In the genomic region with DNA sequence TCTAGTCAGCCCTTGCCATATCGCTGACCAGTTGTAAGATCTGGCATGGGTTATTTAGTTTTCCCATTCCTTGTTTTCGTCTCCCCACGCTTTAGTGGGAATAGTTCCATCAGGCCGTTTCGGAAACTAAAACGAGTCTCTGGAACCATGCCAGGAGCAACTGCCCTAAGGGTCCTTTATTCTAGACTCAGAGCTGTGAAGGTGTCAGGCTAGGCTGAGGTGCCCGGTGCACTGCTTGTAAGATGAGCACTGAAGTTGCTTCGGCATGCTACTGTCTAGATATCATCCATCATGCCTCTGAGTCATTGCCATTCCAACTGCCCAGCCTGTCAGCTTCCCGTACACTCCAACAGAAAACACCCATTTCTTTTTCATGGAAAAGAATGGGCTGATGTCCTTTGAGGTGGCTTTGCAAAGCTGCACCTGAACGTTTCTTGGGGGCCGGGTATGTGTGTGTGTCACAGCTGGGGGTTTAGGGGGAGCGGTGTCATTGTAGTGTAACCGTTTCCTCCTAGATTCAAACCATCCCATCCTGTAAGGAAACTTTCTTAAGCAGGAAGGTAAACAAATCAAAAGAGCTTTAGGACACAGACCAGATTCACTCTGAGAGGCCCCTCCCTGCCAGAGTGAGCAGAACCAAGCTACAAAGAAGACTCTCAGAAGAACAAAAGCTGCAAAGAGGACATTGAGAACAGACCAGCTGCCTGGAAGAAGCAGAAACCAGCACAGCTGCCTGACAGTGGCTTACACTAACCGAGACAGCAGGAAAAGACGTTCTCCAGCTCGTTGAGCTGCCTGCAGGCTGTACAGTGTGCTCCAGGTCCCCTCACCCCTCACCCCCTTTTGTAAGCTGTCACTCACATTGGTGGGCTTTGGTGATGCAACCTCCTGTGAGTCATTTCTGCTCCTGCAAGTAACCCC, we compare ENCODE assay signal across 9 mouse cellular contexts.
DNase-seq lines count a peak whose midpoint lies in the region; ATAC-seq and TF ChIP-seq lines count a peak whose summit lies in the region.
"Had no signal": no experiment of that assay in that cellular context is flagged by ENCODE, and none has a peak within 500 bp of the region (broad histone marks: within the 10 kb centered on the region; RNA-seq: fewer than 3 reads in every experiment).

No protein-coding gene starts in this region.

- peak; percentile 57 for ATAC-seq in heart, embryonic 11.5 days (replicated peaks; ENCODE audit: insufficient number of reproducible peaks, low FRiP score, low TSS enrichment)
- no peak for ATAC-seq in embryonic facial prominence, embryonic 13.5 days (ENCODE audit: insufficient number of reproducible peaks, insufficient read depth, low FRiP score, low TSS enrichment, low read depth)

- H3K9me3 ChIP-seq in heart, embryonic 11.5 days (replicated peaks; ENCODE audit: control insufficient read depth, low read length) = peaks cover 6% of the 10 kb centered on the region
- peaks cover 5% of the 10 kb centered on the region; the same call in 1 of the 2 replicates for H3K9me3 ChIP-seq in embryonic facial prominence, embryonic 13.5 days

- 0 out of 2 replicates have a peak, but pooled peaks cover 4% of the 10 kb centered on the region for H3K36me3 ChIP-seq in heart, embryonic 11.5 days (ENCODE audit: control insufficient read depth, insufficient read depth, low read length)
- no peaks in the 10 kb centered on the region for H3K36me3 ChIP-seq in heart, adult 2 months (ENCODE audit: control insufficient read depth, insufficient read depth, low read length)
- H3K36me3 ChIP-seq in embryonic facial prominence, embryonic 13.5 days = no peaks in the 10 kb centered on the region
- H3K36me3 ChIP-seq: neural tube, embryonic 12.5 days had no signal

- H3K4me1 ChIP-seq in heart, embryonic 11.5 days (ENCODE audit: control insufficient read depth, insufficient read depth, low read length) = 0 out of 2 replicates have a peak, but pooled peaks cover 3% of the 10 kb centered on the region
- H3K4me1 ChIP-seq in heart, adult 2 months (ENCODE audit: control insufficient read depth, insufficient read depth, low read length) = peaks cover 3% of the 10 kb centered on the region
- H3K4me1 ChIP-seq in embryonic facial prominence, embryonic 13.5 days = peaks cover 14% of the 10 kb centered on the region
- peaks cover 3% of the 10 kb centered on the region for H3K4me1 ChIP-seq in lung, adult 2 months (ENCODE audit: control insufficient read depth, insufficient read depth, low read length)
- H3K4me1 ChIP-seq: neural tube, embryonic 12.5 days had no signal

- TF ChIP-seq EP300 in heart, adult 2 months (IDR thresholded peaks at IDR 0.05; ENCODE audit: insufficient read depth, low read depth, low read length) = no peak

- peak overlapping the region; percentile 74 for H3K27ac ChIP-seq in heart, embryonic 11.5 days (ENCODE audit: low read depth, low read length)
- no peak overlapping the region for H3K27ac ChIP-seq in heart, adult 2 months
- peak overlapping the region; percentile 55 for H3K27ac ChIP-seq in embryonic facial prominence, embryonic 13.5 days
- H3K27ac ChIP-seq: neural tube, embryonic 12.5 days had no signal

- H3K4me3 ChIP-seq in heart, embryonic 11.5 days (ENCODE audit: low read depth, low read length) = no peak overlapping the region
- no peak overlapping the region for H3K4me3 ChIP-seq in heart, adult 2 months
- no peak overlapping the region for H3K4me3 ChIP-seq in embryonic facial prominence, embryonic 13.5 days
- no peak overlapping the region for H3K4me3 ChIP-seq in lung, adult 2 months (replicated peaks; ENCODE audit: extremely low read depth, low read depth, low read length)
- H3K4me3 ChIP-seq: neural tube, embryonic 12.5 days had no signal

- 0 out of 2 replicates have a peak overlapping the region, but pooled peaks have one; percentile 0 for H3K4me2 ChIP-seq in heart, embryonic 11.5 days
- peak overlapping the region; percentile 1; the same call in 1 of the 2 replicates for H3K4me2 ChIP-seq in embryonic facial prominence, embryonic 13.5 days
- H3K4me2 ChIP-seq: neural tube, embryonic 12.5 days had no signal

- WGBS in heart, embryonic 11.5 days (ENCODE audit: insufficient replicate concordance) = 49% methylated on average over 16 of the region's 16 CpGs
- 32% methylated on average over 16 of the region's 16 CpGs for WGBS in heart, adult 2 months
- 42% methylated on average over 16 of the region's 16 CpGs for WGBS in embryonic facial prominence, embryonic 13.5 days
- WGBS in lung, adult 2 months = 18% methylated on average over 16 of the region's 16 CpGs

- H3K9ac ChIP-seq in heart, embryonic 11.5 days (ENCODE audit: low read depth, low read length) = no peak overlapping the region
- H3K9ac ChIP-seq in heart, adult 2 months (ENCODE audit: low read depth, low read length) = no peak overlapping the region
- H3K9ac ChIP-seq in embryonic facial prominence, embryonic 13.5 days = no peak overlapping the region
- H3K9ac ChIP-seq: neural tube, embryonic 12.5 days had no signal

- TF ChIP-seq POLR2A in heart, adult 2 months (IDR thresholded peaks at IDR 0.05; ENCODE audit: insufficient read depth, low read depth, low read length) = no peak
- TF ChIP-seq POLR2A in lung, adult 2 months (IDR thresholded peaks at IDR 0.05; ENCODE audit: borderline replicate concordance, extremely low read depth, low read depth, low read length) = no peak

- intact Hi-C loops in heart, adult 2 months (cut with DNase I) = no loop called here

- H3K27me3 ChIP-seq in heart, embryonic 11.5 days (ENCODE audit: control insufficient read depth, insufficient read depth, low read length) = no peaks in the 10 kb centered on the region
- H3K27me3 ChIP-seq in heart, adult 2 months (ENCODE audit: control insufficient read depth, insufficient read depth, low read length) = no peaks in the 10 kb centered on the region
- no peaks in the 10 kb centered on the region for H3K27me3 ChIP-seq in embryonic facial prominence, embryonic 13.5 days
- H3K27me3 ChIP-seq: neural tube, embryonic 12.5 days had no signal

- TF ChIP-seq CTCF in heart, adult 2 months (IDR thresholded peaks at IDR 0.05) = no peak
- no peak for TF ChIP-seq CTCF in lung, adult 2 months (IDR thresholded peaks at IDR 0.05; ENCODE audit: insufficient read depth, low read length)

- no peak for DNase-seq in heart, adult 2 months
- peak; percentile 31 for DNase-seq in Muller cell, postnatal 12 days (ENCODE audit: inconsistent ontology term)
- DNase-seq in lung, adult 2 months = peak; percentile 14
- DNase-seq in right cerebral cortex, postnatal 14 days = no peak
- DNase-seq in frontal cortex, postnatal 25 days (ENCODE audit: low spot score in 2 of 2) = no peak
- no peak for DNase-seq in cerebellum, adult 8-10 months

- H3K79me2 ChIP-seq in heart, adult 2 months (replicated peaks; ENCODE audit: control insufficient read depth, insufficient read depth, low read length) = no peaks in the 10 kb centered on the region

Comparison
In these comparisons a context has a peak if more than half of its experiments do, and no peak if none do; other contexts are left out.
1. DNase-seq: peak in Muller cell, postnatal 12 days (single experiment) and lung, adult 2 months (single experiment); none in heart, adult 2 months (0 of 2), right cerebral cortex, postnatal 14 days (single experiment), frontal cortex, postnatal 25 days (0 of 2) and cerebellum, adult 8-10 months (single experiment).